Mouse (Mus musculus) CH12.LX (cell line): ENCODE results near the gene Stk24. TPM values are rescaled to one million over a fixed set of nuclear protein-coding genes. Genes with fewer than 3 reads are reported as not detected.

Experiments
- DNase-seq: peaks from one replicate; pipeline ENCODE4 v3.0.0-alpha.2; 2013; ENCODE audit errors: extremely low read depth
- H3K27ac ChIP-seq: 2 replicates; pipeline ENCODE4 v1.5.1; 2012; ENCODE audit warnings: low read depth, mild to moderate bottlenecking, control low read depth, moderate library complexity; ENCODE audit not compliant: insufficient read depth
- H3K27me3 ChIP-seq: replicated peaks from 2 replicates; pipeline ENCODE3; 2012; ENCODE audit warnings: inconsistent platforms
- H3K36me3 ChIP-seq, 2 experiments: replicated peaks in 1 of 2; 2 replicates each; pipeline versions ENCODE3 to v1.6.1; 2012; ENCODE audit warnings: inconsistent platforms in 1 of 2, low read length in 1 of 2, mild to moderate bottlenecking in 1 of 2, mixed read lengths in 1 of 2, moderate library complexity in 1 of 2; ENCODE audit not compliant: control insufficient read depth in 1 of 2, insufficient read depth in 1 of 2
- H3K4me1 ChIP-seq, 2 experiments: 2 replicates each; pipeline ENCODE4 v1.6.1; 2012; ENCODE audit warnings: inconsistent platforms in 1 of 2, moderate library complexity in 1 of 2; ENCODE audit not compliant: insufficient read depth in 2 of 2, control insufficient read depth in 1 of 2
- H3K4me2 ChIP-seq: 2 replicates; pipeline ENCODE4 v1.6.1; 2012; ENCODE audit warnings: low read depth, mild to moderate bottlenecking, control low read depth; ENCODE audit not compliant: poor library complexity, insufficient read depth, severe bottlenecking
- H3K4me3 ChIP-seq, 3 experiments: fragments of 150-350 bp in 1 of 3; sonication (generic) in 1 of 3; replicated peaks in 1 of 3; 2 replicates each; pipeline versions ENCODE3 to v1.5.1; 2011 to 2012; ENCODE audit warnings: low read depth in 2 of 3, low read length in 2 of 3, mild to moderate bottlenecking in 2 of 3, moderate library complexity in 2 of 3, control low read depth in 1 of 3, improper control_type of control experiment in 1 of 3, inconsistent platforms in 1 of 3, mixed read lengths in 1 of 3; ENCODE audit not compliant: poor library complexity in 1 of 3
- H3K79me2 ChIP-seq: replicated peaks from 2 replicates; pipeline ENCODE4 v1.6.1; 2012; ENCODE audit warnings: mild to moderate bottlenecking, moderate library complexity; ENCODE audit not compliant: control insufficient read depth, poor library complexity, insufficient read depth, severe bottlenecking; ENCODE audit errors: extremely low read depth
- H3K9ac ChIP-seq: 2 replicates; pipeline ENCODE4 v1.6.1; 2012; ENCODE audit warnings: low read depth, mild to moderate bottlenecking, control low read depth, moderate library complexity; ENCODE audit not compliant: insufficient read depth
- H3K9me3 ChIP-seq: replicated peaks from 2 replicates; pipeline ENCODE3; 2012; ENCODE audit warnings: low read length, inconsistent platforms, mixed read lengths
- BHLHE40 ChIP-seq: IDR thresholded peaks from 2 replicates; pipeline ENCODE4 v1.6.1; 2011; ENCODE audit warnings: mild to moderate bottlenecking, low read depth, low read length, improper control_type of control experiment
- IRF4 ChIP-seq: IDR thresholded peaks from 2 replicates; pipeline ENCODE4 v1.6.1; 2014; ENCODE audit warnings: low read depth, mild to moderate bottlenecking, inconsistent platforms, low read length, improper control_type of control experiment
- MAFK ChIP-seq: IDR thresholded peaks from 2 replicates; pipeline ENCODE4 v1.6.1; 2011; ENCODE audit warnings: low read length, improper control_type of control experiment; ENCODE audit not compliant: insufficient replicate concordance
- MYC ChIP-seq: IDR thresholded peaks from 2 replicates; pipeline ENCODE4 v1.6.1; 2011; ENCODE audit warnings: low read depth, mild to moderate bottlenecking, improper control_type of control experiment, low read length
- POLR2A ChIP-seq: IDR thresholded peaks from 2 replicates; pipeline ENCODE4 v1.6.1; 2011; ENCODE audit warnings: low read depth, mild to moderate bottlenecking, improper control_type of control experiment, low read length
- RAD21 ChIP-seq: IDR thresholded peaks from 2 replicates; pipeline ENCODE4 v1.6.1; 2011; ENCODE audit warnings: low read depth, mild to moderate bottlenecking, low read length, improper control_type of control experiment, moderate library complexity
- SMC3 ChIP-seq: IDR thresholded peaks from 2 replicates; pipeline ENCODE4 v1.6.1; 2011; ENCODE audit warnings: low read depth, low read length, improper control_type of control experiment
- UBTF ChIP-seq: IDR thresholded peaks from 2 replicates; pipeline ENCODE4 v1.6.1; 2012; ENCODE audit warnings: low read depth, mild to moderate bottlenecking, inconsistent platforms, low read length, improper control_type of control experiment, moderate library complexity
- USF1 ChIP-seq: IDR thresholded peaks from 2 replicates; pipeline ENCODE4 v1.6.1; 2014; ENCODE audit warnings: low read depth, mild to moderate bottlenecking, inconsistent platforms, low read length, improper control_type of control experiment
- ZKSCAN1 ChIP-seq: IDR thresholded peaks from 2 replicates; pipeline ENCODE4 v1.6.1; 2012; ENCODE audit warnings: low read depth, inconsistent platforms, low read length, improper control_type of control experiment, borderline replicate concordance
- ZMIZ1 ChIP-seq: IDR thresholded peaks from 2 replicates; pipeline ENCODE4 v1.6.1; 2012; ENCODE audit warnings: low read depth, mild to moderate bottlenecking, inconsistent platforms, low read length, improper control_type of control experiment
- dilution Hi-C: fragments of 300-500 bp; cut with MboI; formaldehyde crosslinking; loops from 2 replicates; pipeline ENCODE4 v1.14.3; 2020; ENCODE audit warnings: low sequenced_read_pairs; ENCODE audit not compliant: extremely low pct_unique_long_range_greater_than_20kb, extremely low pct_ligation_motif_present
- in situ Hi-C: fragments of 300-500 bp; cut with MboI; formaldehyde crosslinking; loops from 3 replicates; pipeline ENCODE4 v1.14.3; 2019; ENCODE audit warnings: low sequenced_read_pairs, low pct_ligation_motif_present, low pct_unique_long_range_greater_than_20kb, mixed read lengths
- polyA plus RNA-seq: library from polyadenylated mRNA; unstranded; fragments of >175 nt; gene quantifications from 2 replicates; pipeline ENCODE4 v1.2.1, GENCODE M21; 2012; ENCODE audit warnings: low read depth; ENCODE audit not compliant: insufficient read length
- total RNA-seq, 2 experiments: library from RNA; depleted of rRNA; stranded (reverse); fragments of 300-350 nt in 1 of 2; fragments of >200 nt in 1 of 2; gene quantifications; 2 replicates each; pipeline ENCODE4 v1.2.3; 2012 to 2014

Stk24 gene
- total and polyA plus RNA-seq, 3 experiments = 35.5 to 96.7 (median 52.7) TPM

DNA sequence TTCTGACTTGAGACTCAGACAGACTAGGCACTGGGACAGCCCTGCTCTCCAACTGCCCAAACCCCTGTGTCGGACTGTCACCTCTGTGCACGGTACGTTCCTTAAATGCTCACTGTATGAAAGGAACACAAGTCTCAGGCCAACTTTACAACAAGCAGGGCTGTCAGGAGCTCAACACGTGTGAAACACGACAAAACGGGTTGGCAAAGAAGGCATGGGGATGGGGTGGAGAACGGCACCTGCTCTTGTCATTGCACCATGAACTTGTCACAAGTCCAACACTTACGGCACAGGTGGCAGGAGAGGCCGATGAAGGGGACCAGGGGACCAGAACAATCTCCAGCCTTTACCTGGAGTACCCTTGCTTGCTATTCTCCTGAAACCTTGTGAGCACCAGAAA lies 80.7 kb downstream of the Stk24 start:
- Histone ChIP-seq H3K4me3 (no peak overlapping the region), H3K79me2 (peaks cover 7% of the 10 kb centered on the region), H3K4me1 (peaks cover 6 to 57% of the 10 kb centered on the region in 2 experiments; a peak in 3 of 4 replicates), H3K27me3 (no peaks in the 10 kb centered on the region), H3K9me3 (no peaks in the 10 kb centered on the region), H3K4me2 (no peak overlapping the region), H3K9ac (no peak overlapping the region), H3K36me3 (peaks cover 61 to 93% of the 10 kb centered on the region in 2 experiments), H3K27ac (no peak overlapping the region)
- no peak for TF ChIP-seq MYC
- no peak for TF ChIP-seq SMC3
- no peak for TF ChIP-seq UBTF
- no peak for TF ChIP-seq BHLHE40
- TF ChIP-seq POLR2A = no peak
- TF ChIP-seq RAD21 = no peak
- TF ChIP-seq IRF4 = no peak
- in situ Hi-C loops (no loop called here), dilution Hi-C loops (no loop called here)
- DNase-seq = no peak

- no peaks in the 10 kb centered on the region for H3K9me3 ChIP-seq
- in situ Hi-C loops = no loop called here
- peaks cover 66 to 94% of the 10 kb centered on the region in 2 experiments for H3K36me3 ChIP-seq
- no peak overlapping the region for H3K4me2 ChIP-seq
- no peak overlapping the region for H3K27ac ChIP-seq
- H3K4me3 ChIP-seq = no peak overlapping the region
- no peak for TF ChIP-seq ZKSCAN1
- no peak for TF ChIP-seq MYC
- TF ChIP-seq MAFK = no peak
- no peak for TF ChIP-seq USF1
- no peak for TF ChIP-seq ZMIZ1
- TF ChIP-seq, all 38 proteins: peak for 0
- H3K79me2 ChIP-seq = peaks cover 3% of the 10 kb centered on the region; the same call in 1 of the 2 replicates
- H3K27me3 ChIP-seq = no peaks in the 10 kb centered on the region
- H3K4me1 ChIP-seq = peaks cover 5 to 57% of the 10 kb centered on the region in 2 experiments; a peak in 3 of 4 replicates
- DNase-seq = no peak
- H3K9ac ChIP-seq = no peak overlapping the region
- dilution Hi-C loops = no loop called here
These were observed 81.3 kb downstream of the Stk24 start for GRCm38 (mm10) chr14:121298537-121298936.

DNA sequence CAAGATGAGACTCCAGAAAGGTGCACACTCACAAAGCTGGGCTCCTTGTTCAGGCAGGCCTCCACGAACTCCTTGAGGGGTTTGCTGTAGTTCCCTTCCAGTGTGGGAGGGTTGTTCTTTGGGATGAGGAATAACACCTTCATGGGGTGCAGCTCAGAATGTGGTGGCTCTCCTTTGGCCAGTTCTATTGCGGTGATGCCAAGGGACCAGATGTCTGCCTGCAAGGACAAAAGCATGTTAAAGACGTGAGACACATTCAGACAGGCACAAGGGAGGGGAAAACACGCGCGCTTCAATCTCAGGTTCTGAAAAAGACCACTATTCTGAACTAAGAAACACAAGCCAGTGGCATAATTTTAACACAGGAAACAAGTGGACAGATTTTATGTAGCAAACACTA lies 82.7 kb downstream of the Stk24 start:
- dilution Hi-C loops (no loop called here), in situ Hi-C loops (no loop called here)
- H3K9me3 ChIP-seq = no peaks in the 10 kb centered on the region
- peaks cover 3 to 65% of the 10 kb centered on the region in 2 experiments; a peak in 3 of 4 replicates for H3K4me1 ChIP-seq
- no peak for TF ChIP-seq MAFK
- H3K79me2 ChIP-seq = no peaks in the 10 kb centered on the region
- no peak overlapping the region for H3K27ac ChIP-seq
- no peak overlapping the region for H3K4me2 ChIP-seq
- no peaks in the 10 kb centered on the region for H3K27me3 ChIP-seq
- H3K36me3 ChIP-seq = peaks cover 74 to 95% of the 10 kb centered on the region in 2 experiments
- no peak for DNase-seq
- no peak overlapping the region for H3K9ac ChIP-seq
- no peak overlapping the region for H3K4me3 ChIP-seq
